Mouse (Mus musculus) left cerebral cortex, postnatal 10 days (tissue): ENCODE data around the gene Atg101. TPM values are rescaled to one million over a fixed set of nuclear protein-coding genes. Genes with fewer than 3 reads are reported as not detected.
A peak's percentile ranks its signal among the peaks of the same experiment; 100 is the strongest.

Source experiments
- DNase-seq, 2 experiments: peaks; one replicate each; pipeline ENCODE4 v3.0.0; 2021 to 2022; ENCODE audit warnings: low spot score in 2 of 2, mixed read lengths in 1 of 2; ENCODE audit errors: extremely low spot score in 1 of 2
- intact Hi-C: fragments of 180-260 bp; cut with DNase I; formaldehyde crosslinking; loops from one replicate; pipeline ENCODE4 v1.15.1; 2025
- total RNA-seq, 2 experiments: library from RNA; stranded (reverse); gene quantifications; 2 replicates each; pipeline ENCODE4 v1.2.3; 2021

Atg101 gene
- total RNA-seq, 2 experiments from 2014 or later: 38.8 to 41.9 TPM

- intact Hi-C loops: no loop called here
- no peak for DNase-seq
Measured at GRCm38 (mm10) chr15:101252614-101253013, 31.5 kb upstream of the Atg101 start.

GRCm38 (mm10) chr15:101253563-101253885 is 30.5 kb upstream of the Atg101 start:
- intact Hi-C loops: no loop called here

GRCm38 (mm10) chr15:101253886-101254795 is 29.9 kb upstream of the Atg101 start, which contains the start of gene Nr4a1:
Gene Nr4a1 (plus strand): TSS chr15:101254269.
- intact Hi-C loops: no loop called here
- DNase-seq: peak; percentile 73 to 89

More at GRCm38 (mm10) chr15:101253563-101253885, 30.5 kb upstream of the Atg101 start:
- no peak for DNase-seq

- no peak for DNase-seq
- intact Hi-C loops: no loop called here
Measured at GRCm38 (mm10) chr15:101255842-101256462, 28.1 kb upstream of the Atg101 start.

- peak in 1 of 2 experiments; percentile 34 for DNase-seq
- intact Hi-C loops: no loop called here
Measured at GRCm38 (mm10) chr15:101256463-101257206, 27.4 kb upstream of the Atg101 start.

GRCm38 (mm10) chr15:101258420-101258819 is 25.7 kb upstream of the Atg101 start:
- DNase-seq: peak in 1 of 2 experiments; percentile 34
- intact Hi-C loops: no loop called here

- intact Hi-C loops: no loop called here
- no peak for DNase-seq
Measured at GRCm38 (mm10) chr15:101259922-101260321, 24.1 kb upstream of the Atg101 start.

GRCm38 (mm10) chr15:101260387-101260786 is 23.7 kb upstream of the Atg101 start:
- peak in 1 of 2 experiments; percentile 75 for DNase-seq
- intact Hi-C loops: no loop called here

- intact Hi-C loops: no loop called here
- DNase-seq: no peak
Measured at GRCm38 (mm10) chr15:101260874-101261622, 23.0 kb upstream of the Atg101 start.

GRCm38 (mm10) chr15:101262502-101262901 is 21.6 kb upstream of the Atg101 start:
- peak in 1 of 2 experiments; percentile 58 for DNase-seq
- intact Hi-C loops: no loop called here

GRCm38 (mm10) chr15:101266132-101266963 is 17.7 kb upstream of the Atg101 start:
- intact Hi-C loops: no loop called here
- DNase-seq: peak; percentile 87 to 98

GRCm38 (mm10) chr15:101267053-101268032 is 16.7 kb upstream of the Atg101 start:
- DNase-seq: no peak
- intact Hi-C loops: no loop called here

GRCm38 (mm10) chr15:101270101-101270820 is 13.8 kb upstream of the Atg101 start:
- intact Hi-C loops: no loop called here
- DNase-seq: peak in 1 of 2 experiments; percentile 41

GRCm38 (mm10) chr15:101271107-101271506 is 13.0 kb upstream of the Atg101 start:
- no peak for DNase-seq
- intact Hi-C loops: no loop called here

GRCm38 (mm10) chr15:101271513-101271912 is 12.6 kb upstream of the Atg101 start:
- DNase-seq: peak in 1 of 2 experiments; percentile 38
- intact Hi-C loops: no loop called here

GRCm38 (mm10) chr15:101274380-101274779 is 9.7 kb upstream of the Atg101 start:
- intact Hi-C loops: no loop called here
- DNase-seq: no peak
